Mouse (Mus musculus): ENCODE data around the gene Gm12184.

GRCm38 (mm10) chr11:48826752-48827096 is 269 bp upstream of the Gm12184 start:
- TF ChIP-seq USF1 (IDR thresholded peaks at IDR 0.05; ENCODE audit: low read depth) (no peak), POLR2AphosphoS2 (IDR thresholded peaks at IDR 0.05; ENCODE audit: insufficient read length, low read depth) (no peak), POLR2A (IDR thresholded peaks at IDR 0.05; ENCODE audit: insufficient read length, low read depth) (no peak), TCF3 (IDR thresholded peaks at IDR 0.05; ENCODE audit: insufficient read length, low read depth) (no peak), MYOG (IDR thresholded peaks at IDR 0.05; ENCODE audit: control insufficient read depth in 1 of 3, insufficient read depth in 1 of 3, insufficient read length in 2 of 3, low read depth in 2 of 3) (no peak)

All from myocyte (in vitro differentiated cells).